Mouse (Mus musculus) E14TG2a.4 (cell line): Measurements from ENCODE around the gene Vinac1.

Source experiments
- H3K27me3 ChIP-seq: 2 replicates; pipeline ENCODE4 v1.6.1; 2014; ENCODE audit warnings: low read length, control low read depth; ENCODE audit not compliant: insufficient read depth
- H3K36me3 ChIP-seq: 2 replicates; pipeline ENCODE4 v1.6.1; 2014; ENCODE audit warnings: low read length, control low read depth; ENCODE audit not compliant: insufficient read depth
- H3K4me1 ChIP-seq: replicated peaks from 2 replicates; pipeline ENCODE4 v1.6.1; 2014; ENCODE audit warnings: low read depth, low read length, control low read depth
- H3K4me3 ChIP-seq: replicated peaks from 2 replicates; pipeline ENCODE4 v1.5.1; 2014; ENCODE audit warnings: mild to moderate bottlenecking, low read length
- H3K9me3 ChIP-seq: 2 replicates; pipeline ENCODE4 v1.6.1; 2014; ENCODE audit warnings: low read length, control low read depth
- CTCF ChIP-seq: conservative IDR thresholded peaks from 2 replicates; pipeline ENCODE4 v1.5.1; 2014; ENCODE audit warnings: low read length
- NANOG ChIP-seq: IDR thresholded peaks from 2 replicates; pipeline ENCODE4 v1.6.1; 2014; ENCODE audit warnings: borderline replicate concordance, low read length, mixed read lengths
- POU5F1 ChIP-seq: IDR thresholded peaks from 2 replicates; pipeline ENCODE4 v1.6.1; 2014; ENCODE audit warnings: low read length, borderline replicate concordance

Vinac1 gene

DNA sequence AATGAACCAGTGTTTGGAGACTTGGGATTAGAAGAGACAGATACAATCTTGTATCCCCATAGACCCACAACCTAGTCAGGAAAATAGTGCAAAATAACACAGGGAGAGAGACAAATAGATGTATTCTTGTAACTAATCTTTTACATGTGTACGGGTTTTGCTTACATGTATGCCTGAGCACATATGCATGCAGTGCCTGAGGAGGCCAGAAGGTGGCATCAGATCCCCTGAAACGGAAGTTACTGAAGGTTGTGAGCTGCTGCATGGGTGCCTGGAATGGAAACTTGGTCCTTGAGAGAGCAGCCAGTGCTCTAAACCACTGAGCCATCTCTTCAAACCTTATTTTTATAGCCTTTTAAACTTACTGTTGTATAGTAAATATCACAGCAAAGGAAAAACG is 30.3 kb upstream of the Vinac1 start:
- peaks cover 50% of the 10 kb centered on the region for H3K36me3 ChIP-seq
- no peaks in the 10 kb centered on the region for H3K4me1 ChIP-seq
- H3K27me3 ChIP-seq, result no peaks in the 10 kb centered on the region
- no peaks in the 10 kb centered on the region for H3K9me3 ChIP-seq
- TF ChIP-seq NANOG, result no peak
- no peak for TF ChIP-seq POU5F1
- TF ChIP-seq CTCF, result peak; percentile 66
- H3K4me3 ChIP-seq, result no peak overlapping the region

DNA sequence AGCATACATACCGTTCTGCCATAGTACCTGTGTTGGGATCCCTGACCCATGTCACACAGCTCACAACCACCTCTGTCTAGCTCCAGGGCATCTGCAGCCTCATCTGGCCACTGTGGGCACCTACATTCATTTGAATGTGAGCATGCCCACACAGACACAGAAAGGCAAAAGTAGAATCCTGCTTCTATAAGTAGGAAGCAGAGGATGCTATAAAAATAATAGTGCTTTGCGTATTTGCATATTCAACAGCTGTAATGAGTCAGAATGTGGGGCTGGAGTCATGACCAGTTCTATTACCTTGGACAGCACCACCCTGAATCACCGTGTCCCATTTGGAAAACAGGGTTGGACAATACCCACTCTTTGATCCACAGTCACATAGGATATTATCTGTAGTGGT is 22.3 kb upstream of the Vinac1 start:
- Histone ChIP-seq H3K4me3 (no peak overlapping the region), H3K36me3 (0 out of 2 replicates have a peak, but pooled peaks cover 3% of the 10 kb centered on the region), H3K27me3 (no peaks in the 10 kb centered on the region), H3K4me1 (peaks cover 16% of the 10 kb centered on the region), H3K9me3 (peaks cover 6% of the 10 kb centered on the region)
- no peak for TF ChIP-seq NANOG

DNA sequence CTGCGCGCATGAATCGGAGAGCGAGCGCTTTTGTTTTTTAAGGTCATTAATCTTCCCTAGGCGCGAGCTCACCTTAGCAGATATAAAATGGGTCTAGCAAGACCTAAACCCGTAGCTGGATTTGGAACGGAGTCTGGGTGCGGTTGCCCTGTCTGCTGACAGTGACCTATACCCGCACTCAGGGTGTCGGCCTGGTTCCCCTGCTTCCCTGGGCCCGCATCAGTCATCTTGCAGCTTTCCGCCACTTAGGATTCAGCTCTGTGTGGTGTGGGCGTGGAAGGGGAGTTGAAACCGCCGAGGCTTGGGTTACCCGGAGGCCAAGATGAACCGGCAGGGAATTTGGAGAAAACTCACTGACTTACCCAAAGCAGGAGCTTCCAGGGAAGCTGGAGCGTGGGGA is 18.4 kb upstream of the Vinac1 start:
- peaks cover 6% of the 10 kb centered on the region for H3K9me3 ChIP-seq
- H3K27me3 ChIP-seq, result no peaks in the 10 kb centered on the region
- no peak for TF ChIP-seq CTCF
- no peak for TF ChIP-seq POU5F1
- no peak for TF ChIP-seq NANOG
- H3K36me3 ChIP-seq, result 0 out of 2 replicates have a peak, but pooled peaks cover 3% of the 10 kb centered on the region
- H3K4me1 ChIP-seq, result peaks cover 37% of the 10 kb centered on the region
- H3K4me3 ChIP-seq, result peak overlapping the region; percentile 94

DNA sequence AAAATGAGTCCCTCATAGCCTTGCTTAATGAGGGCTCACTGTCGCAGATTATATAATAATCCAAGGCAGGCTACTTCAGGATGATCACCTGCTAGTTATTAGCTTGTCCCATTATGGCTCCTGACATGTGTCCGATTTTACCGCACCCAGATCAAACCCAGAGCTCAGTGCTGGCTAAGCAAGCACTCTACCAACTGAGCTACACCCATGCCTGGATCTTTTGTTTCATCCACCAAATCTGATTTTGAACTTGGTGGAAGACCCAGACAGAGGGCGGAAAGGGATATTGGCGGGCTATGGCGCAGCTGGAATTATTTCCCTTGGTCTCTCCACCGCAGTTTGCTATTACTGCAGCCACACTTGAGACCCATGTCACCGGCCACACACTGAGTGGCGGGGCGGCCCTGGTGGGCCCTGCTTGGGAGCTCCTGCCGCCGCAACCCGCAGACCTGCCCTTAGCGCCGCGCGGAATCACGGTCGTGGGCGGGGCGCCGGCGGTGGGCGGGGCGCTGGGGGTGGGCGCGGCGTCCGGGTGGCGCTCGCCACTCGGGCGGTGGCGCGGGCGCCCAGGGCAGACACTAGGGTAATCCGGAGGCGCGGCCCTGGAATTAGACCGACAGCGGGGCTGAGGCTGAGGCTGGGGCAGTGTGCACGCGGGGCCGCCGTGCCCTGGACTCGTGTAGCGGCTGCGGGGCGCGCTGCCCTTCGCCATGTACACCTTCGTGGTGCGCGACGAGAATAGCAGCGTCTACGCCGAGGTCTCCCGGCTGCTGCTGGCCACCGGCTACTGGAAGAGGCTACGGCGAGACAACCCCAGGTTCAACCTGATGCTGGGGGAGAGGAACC is 17.7 kb upstream of the Vinac1 start, which contains the start of gene Ttl:
Gene Ttl, plus strand, starts transcription at position 506 of the 846 bp plus-strand sequence.
- Histone ChIP-seq H3K36me3 (0 out of 2 replicates have a peak, but pooled peaks cover 3% of the 10 kb centered on the region), H3K4me1 (peaks cover 40% of the 10 kb centered on the region), H3K27me3 (no peaks in the 10 kb centered on the region), H3K9me3 (peaks cover 6% of the 10 kb centered on the region), H3K4me3 (peak within 1 kb of the TSS; percentile 94)
- no peak for TF ChIP-seq CTCF
- TF ChIP-seq POU5F1, result no peak
- no peak for TF ChIP-seq NANOG

DNA sequence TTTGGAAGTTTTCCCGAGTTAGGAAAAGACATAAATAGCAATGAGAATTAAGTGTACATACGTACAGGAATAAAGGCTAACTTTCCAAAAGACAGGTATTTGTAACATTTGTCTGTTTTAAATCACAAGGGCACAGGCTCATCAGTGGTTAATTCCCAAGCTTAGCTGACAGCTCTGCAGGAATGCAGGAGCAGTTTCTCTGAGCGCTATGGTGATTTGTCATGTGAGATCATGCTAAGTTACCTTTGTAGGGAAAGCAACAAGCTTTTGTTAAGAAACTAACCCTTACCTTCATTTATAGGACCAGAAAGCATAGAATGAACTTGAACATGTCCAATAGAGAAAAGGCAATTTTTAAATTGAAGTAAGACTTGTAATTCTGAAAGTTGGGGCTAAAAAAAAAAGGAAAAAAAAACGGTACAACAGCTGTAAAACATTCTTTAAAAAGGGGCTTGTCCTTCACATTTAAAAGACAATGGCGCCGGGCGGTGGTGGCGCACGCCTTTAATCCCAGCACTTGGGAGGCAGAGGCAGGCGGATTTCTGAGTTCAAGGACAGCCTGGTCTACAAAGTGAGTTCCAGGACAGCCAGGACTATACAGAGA is 13.6 kb upstream of the Vinac1 start:
- peaks cover 49% of the 10 kb centered on the region for H3K4me1 ChIP-seq
- no peak overlapping the region for H3K4me3 ChIP-seq
- TF ChIP-seq CTCF (no peak), NANOG (no peak; the same call in 1 of the 2 replicates), POU5F1 (no peak)
- H3K27me3 ChIP-seq, result no peaks in the 10 kb centered on the region
- no peaks in the 10 kb centered on the region for H3K9me3 ChIP-seq
- H3K36me3 ChIP-seq, result no peaks in the 10 kb centered on the region

DNA sequence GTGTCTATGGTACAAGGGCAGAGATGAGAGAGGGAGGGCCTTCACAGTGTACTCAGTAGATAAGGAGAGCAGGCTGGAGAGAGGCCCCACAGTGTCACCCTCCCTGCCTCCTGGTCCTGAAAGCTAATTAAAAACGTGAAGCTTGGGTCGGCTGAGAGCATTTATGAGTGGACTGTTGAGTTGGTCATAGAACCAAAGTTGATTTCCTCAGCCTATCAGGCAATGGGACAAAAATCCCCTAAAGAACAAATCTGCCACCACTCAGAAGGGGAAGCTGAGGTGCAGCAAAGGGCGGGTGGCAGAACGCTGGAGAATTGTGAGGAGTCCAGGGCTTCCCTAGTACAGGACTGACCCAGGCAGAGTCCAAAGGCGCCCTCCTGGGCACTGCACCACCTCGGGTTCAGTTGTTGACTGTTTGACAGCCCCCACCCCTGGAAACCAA is 10.0 kb upstream of the Vinac1 start:
- H3K9me3 ChIP-seq, result no peaks in the 10 kb centered on the region
- H3K36me3 ChIP-seq, result no peaks in the 10 kb centered on the region
- H3K4me3 ChIP-seq, result no peak overlapping the region
- TF ChIP-seq CTCF (no peak), POU5F1 (no peak), NANOG (no peak)
- H3K4me1 ChIP-seq, result peaks cover 42% of the 10 kb centered on the region
- peaks cover 5% of the 10 kb centered on the region for H3K27me3 ChIP-seq

DNA sequence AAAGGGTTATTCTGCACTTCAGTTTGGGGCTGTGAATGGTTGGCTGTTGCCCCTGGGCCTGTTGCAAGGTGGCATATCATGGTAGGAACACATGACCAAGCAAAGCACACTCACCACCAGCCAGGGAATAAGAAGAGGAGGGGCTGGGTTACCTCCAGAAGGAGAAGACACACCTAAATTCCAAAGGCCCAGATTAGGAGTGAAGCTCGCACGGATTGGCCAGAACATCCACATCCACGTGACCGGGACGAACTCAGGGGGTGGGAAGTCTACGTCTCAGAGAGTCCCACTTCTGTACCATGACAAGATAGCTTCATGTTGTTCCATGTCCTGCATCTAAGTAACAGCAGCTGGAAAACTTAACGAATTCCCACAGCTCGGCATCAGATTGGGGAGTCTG is 9.3 kb upstream of the Vinac1 start:
- Histone ChIP-seq H3K36me3 (no peaks in the 10 kb centered on the region), H3K27me3 (peaks cover 5% of the 10 kb centered on the region), H3K9me3 (no peaks in the 10 kb centered on the region), H3K4me1 (peaks cover 35% of the 10 kb centered on the region), H3K4me3 (no peak overlapping the region)
- no peak for TF ChIP-seq POU5F1

DNA sequence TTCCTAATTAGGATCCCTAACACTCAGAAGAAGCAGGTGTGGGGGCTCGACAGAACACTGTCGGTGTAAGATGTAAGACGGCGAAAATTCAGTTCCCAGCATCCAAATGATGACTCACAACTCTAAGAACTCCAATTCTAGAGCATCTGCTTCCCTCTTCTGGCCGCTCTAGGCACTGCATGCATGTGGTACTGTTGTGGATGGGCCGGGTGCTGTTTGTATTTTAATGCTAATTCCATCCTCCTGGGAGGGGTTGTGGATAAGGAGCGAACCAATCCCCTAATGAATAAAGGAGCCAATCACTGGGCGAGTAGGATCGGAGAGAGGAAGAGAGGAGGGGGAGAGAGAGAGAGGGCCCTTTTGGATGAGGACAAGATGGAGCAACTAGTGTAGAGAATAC is 8.6 kb upstream of the Vinac1 start:
- Histone ChIP-seq H3K27me3 (peaks cover 5% of the 10 kb centered on the region), H3K4me3 (no peak overlapping the region), H3K9me3 (no peaks in the 10 kb centered on the region), H3K36me3 (no peaks in the 10 kb centered on the region), H3K4me1 (peaks cover 32% of the 10 kb centered on the region)
- TF ChIP-seq CTCF (peak; percentile 91), NANOG (no peak)

DNA sequence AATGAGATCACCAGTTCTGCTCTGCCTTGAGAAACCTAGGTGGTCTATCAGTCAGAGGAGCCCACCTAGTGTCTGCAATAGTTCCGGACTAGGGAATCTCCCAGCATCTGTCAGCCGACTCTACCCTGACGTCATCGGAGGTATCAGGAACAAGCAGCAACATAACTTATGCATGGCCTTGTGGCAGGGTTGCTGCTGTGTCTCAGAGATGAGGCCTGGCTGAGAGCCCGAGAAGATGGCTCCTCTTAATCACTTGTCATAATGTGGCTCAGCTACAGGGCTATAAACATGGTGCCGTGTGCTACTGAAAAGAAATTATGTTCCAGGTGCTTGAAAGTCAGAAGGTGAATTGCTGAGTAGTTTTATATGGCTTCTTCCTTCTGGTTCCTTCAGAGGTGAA is 7.8 kb upstream of the Vinac1 start:
- Histone ChIP-seq H3K36me3 (no peaks in the 10 kb centered on the region), H3K4me3 (no peak overlapping the region), H3K4me1 (peaks cover 28% of the 10 kb centered on the region), H3K27me3 (peaks cover 5% of the 10 kb centered on the region), H3K9me3 (no peaks in the 10 kb centered on the region)
- TF ChIP-seq NANOG, result no peak
- no peak for TF ChIP-seq CTCF
- TF ChIP-seq POU5F1, result no peak
